Mouse (Mus musculus): ENCODE measurements around the gene Mab21l3. TPM values are rescaled to one million over a fixed set of nuclear protein-coding genes. Genes with fewer than 3 reads are reported as not detected.

Mab21l3 gene
- total RNA-seq, 1 experiment from 2014 or later, result not detected

- no peak for ATAC-seq (replicated peaks; ENCODE audit: low read depth, poor library complexity, severe bottlenecking)
Observed at GRCm38 (mm10) chr3:101763566-101763965, 85.2 kb downstream of the Mab21l3 start.

Other genes starting within 250 kb of the Mab21l3 start
- 120 and 133 TPM in 2 replicates for gene Atp1a1, start 244.3 kb downstream of the Mab21l3 start, total RNA-seq (2017)
- gene Slc22a15, start 75.5 kb upstream of the Mab21l3 start, total RNA-seq (2017), result 6.7 and 7.7 TPM in 2 replicates
- not detected in 2 replicates for gene Nhlh2, start 161.1 kb upstream of the Mab21l3 start, total RNA-seq (2017)
- gene Casq2, start 237.5 kb upstream of the Mab21l3 start, total RNA-seq (2017), result not detected in 2 replicates